Mouse (Mus musculus) gastrocnemius, adult 2 months (tissue): Measurements from ENCODE around the gene Eml4. TPM values are rescaled to one million over a fixed set of nuclear protein-coding genes. Genes with fewer than 3 reads are reported as not detected.

ENCODE experiments used
- DNase-seq: peaks from one replicate; pipeline ENCODE4 v3.0.0; 2022
- H3K27ac ChIP-seq: fragments of 200-600 bp; 2 replicates; pipeline ENCODE4 v1.8.1; 2022; ENCODE audit warnings: mild to moderate bottlenecking
- H3K4me3 ChIP-seq: fragments of 200-600 bp; 2 replicates; pipeline ENCODE4 v1.8.1; 2022; ENCODE audit warnings: mild to moderate bottlenecking, moderate library complexity
- CTCF ChIP-seq: fragments of 200-600 bp; IDR thresholded peaks from 2 replicates; pipeline ENCODE4 v1.8.1; 2022; ENCODE audit warnings: antibody characterized with exemption, mild to moderate bottlenecking, moderate library complexity
- intact Hi-C: fragments of 180-260 bp; cut with DNase I; formaldehyde crosslinking; loops from one replicate; pipeline ENCODE4 v1.15.1; 2025
- total RNA-seq, 2 experiments: library from RNA; stranded (reverse); gene quantifications; 2 replicates each; pipeline ENCODE4 v1.2.3; 2021

Gene Eml4
- total RNA-seq, 2 experiments from 2014 or later, result 1.8 to 2.6 TPM

DNA sequence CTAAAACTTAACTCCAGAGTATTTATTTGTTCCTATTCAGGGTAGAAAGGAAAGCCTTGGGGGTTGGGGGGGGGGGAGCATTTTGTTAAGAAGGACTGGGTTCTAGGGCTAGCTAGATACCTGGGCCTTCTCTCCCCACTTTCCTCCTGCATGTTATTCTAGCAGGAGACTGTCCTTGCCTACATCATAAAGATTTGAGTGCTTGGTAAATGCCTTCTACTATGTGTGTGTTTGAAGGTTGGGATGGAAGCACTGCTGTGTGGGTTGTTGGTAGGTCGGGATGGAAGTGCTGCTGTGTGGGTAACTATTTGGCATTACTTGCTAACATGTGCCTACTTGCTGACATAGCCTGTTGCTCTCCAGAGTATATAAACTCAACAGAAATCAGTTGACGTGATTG lies 98.9 kb downstream of the Eml4 start:
- H3K27ac ChIP-seq, result no peak overlapping the region
- TF ChIP-seq CTCF, result no peak
- no peak overlapping the region for H3K4me3 ChIP-seq
- intact Hi-C loops, result loop anchor here (5.0 kb wide), 1 partner anchor 177 kb away; no protein-coding TSS in a partner anchor
- no peak for DNase-seq

DNA sequence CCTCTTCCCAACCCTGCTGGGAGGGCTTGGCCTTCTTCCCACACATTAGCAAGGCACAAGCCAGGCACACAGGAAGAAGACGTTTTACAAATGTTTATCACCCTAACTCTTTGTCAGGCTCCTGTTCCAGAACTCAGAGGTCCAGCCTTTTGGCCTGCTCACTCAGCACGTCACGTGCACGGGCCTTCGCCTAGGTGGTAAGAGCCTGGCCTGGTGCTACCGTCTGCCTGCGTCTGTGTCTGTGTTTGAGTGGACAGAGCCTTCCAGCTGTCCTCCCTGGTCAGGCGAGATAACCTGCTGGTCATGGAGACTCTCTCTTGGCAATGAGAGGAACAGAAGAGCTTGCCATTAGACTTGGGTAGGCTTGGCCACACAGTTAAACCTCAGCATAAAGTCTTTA lies 100.6 kb downstream of the Eml4 start:
- intact Hi-C loops, result no loop called here
- H3K27ac ChIP-seq, result no peak overlapping the region
- no peak for TF ChIP-seq CTCF
- H3K4me3 ChIP-seq, result no peak overlapping the region
- DNase-seq, result no peak

GRCm38 (mm10) chr17:83451796-83452195 lies 101.1 kb downstream of the Eml4 start:
- no peak overlapping the region for H3K4me3 ChIP-seq
- no peak for DNase-seq
- intact Hi-C loops, result no loop called here
- H3K27ac ChIP-seq, result no peak overlapping the region
- TF ChIP-seq CTCF, result no peak

DNA sequence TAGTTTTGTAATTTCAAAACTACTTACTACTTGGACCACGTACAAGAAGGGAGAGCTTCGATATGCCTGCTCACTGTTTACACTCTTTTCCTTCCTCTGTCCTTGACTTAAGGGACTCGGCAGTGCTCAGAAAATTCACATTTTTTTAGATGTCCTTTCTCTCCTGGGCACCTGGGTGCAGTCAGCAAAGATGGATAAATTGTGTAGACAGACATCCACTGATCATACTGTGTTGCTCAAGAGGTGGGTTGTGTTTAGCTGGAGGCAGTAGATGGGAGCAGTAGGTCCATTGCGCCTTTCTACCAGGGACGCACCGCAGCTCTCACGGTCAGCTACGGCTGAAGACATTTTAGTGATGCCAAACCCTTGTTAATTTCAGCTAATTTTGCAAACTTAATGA lies 101.7 kb downstream of the Eml4 start:
- DNase-seq, result no peak
- intact Hi-C loops, result no loop called here
- no peak for TF ChIP-seq CTCF

DNA sequence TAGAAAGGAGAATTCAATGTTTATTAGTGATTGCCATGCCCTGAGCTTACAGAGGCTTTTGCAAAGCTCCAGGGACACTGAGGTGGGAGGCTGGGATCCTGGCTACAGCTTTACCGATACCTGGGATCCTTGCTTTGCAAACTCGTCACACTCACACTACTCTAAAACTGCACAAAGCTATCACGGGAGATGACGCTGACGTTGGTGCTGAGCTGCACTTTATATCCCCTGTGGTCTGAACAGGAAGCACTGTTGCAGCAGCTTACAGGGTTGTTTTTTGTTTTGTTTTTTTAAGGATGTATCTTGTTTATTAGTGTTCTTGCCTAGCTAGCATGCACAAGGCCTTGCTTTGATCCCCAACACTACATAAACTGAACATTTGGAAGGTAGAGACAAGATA lies 102.9 kb downstream of the Eml4 start:
- DNase-seq, result no peak
- no peak for TF ChIP-seq CTCF
- intact Hi-C loops, result no loop called here
- H3K27ac ChIP-seq, result no peak overlapping the region
- no peak overlapping the region for H3K4me3 ChIP-seq

More for the DNA sequence above, 101.7 kb downstream of the Eml4 start:
- H3K27ac ChIP-seq, result no peak overlapping the region
- H3K4me3 ChIP-seq, result no peak overlapping the region

DNA sequence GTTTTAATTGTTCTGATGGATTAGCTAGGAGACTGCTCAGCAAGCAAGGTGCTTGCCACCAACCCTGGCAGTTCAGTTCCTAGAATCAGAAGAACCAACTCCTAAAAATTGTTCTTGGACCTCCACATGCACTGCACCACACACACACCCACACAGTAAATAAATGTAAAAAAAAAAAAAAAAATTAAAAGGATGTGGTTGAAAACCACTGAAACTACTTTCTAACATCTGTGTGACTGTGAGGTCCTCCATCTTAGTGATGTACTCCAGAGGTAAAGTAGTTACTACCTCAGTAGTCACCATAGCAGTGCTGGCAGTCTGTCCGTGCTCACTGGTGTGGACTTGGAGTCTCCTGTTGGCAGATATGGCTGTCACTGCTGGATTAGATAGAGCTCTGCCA lies 106.5 kb downstream of the Eml4 start:
- TF ChIP-seq CTCF, result no peak
- no peak for DNase-seq
- intact Hi-C loops, result no loop called here
- H3K27ac ChIP-seq, result no peak overlapping the region
- H3K4me3 ChIP-seq, result no peak overlapping the region

DNA sequence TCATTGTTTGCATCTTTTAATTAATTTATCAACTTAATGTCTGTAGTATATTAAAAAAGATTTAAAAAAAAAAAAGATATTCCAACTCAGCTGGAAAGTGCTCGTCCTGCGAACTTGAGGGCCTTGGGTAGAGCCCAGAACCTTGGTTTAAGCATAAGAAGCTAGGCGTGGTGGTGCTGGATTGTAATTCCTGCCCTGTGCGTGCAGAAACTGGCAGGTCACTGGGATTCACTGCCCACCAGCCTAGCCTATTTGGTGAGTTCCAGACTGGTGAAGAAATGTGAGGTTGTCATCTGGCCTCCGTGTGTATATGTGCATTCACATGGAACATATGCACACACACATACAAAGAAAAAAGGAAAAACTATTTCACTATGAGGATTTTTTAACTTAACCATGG lies 115.2 kb downstream of the Eml4 start:
- intact Hi-C loops, result no loop called here
- no peak for TF ChIP-seq CTCF
- no peak for DNase-seq
- Histone ChIP-seq H3K27ac (no peak overlapping the region), H3K4me3 (no peak overlapping the region)

GRCm38 (mm10) chr17:83466697-83467251 lies 116.0 kb downstream of the Eml4 start:
- no peak for TF ChIP-seq CTCF
- no peak overlapping the region for H3K4me3 ChIP-seq
- no peak overlapping the region for H3K27ac ChIP-seq
- intact Hi-C loops, result no loop called here
- DNase-seq, result no peak

GRCm38 (mm10) chr17:83469586-83469985 lies 118.9 kb downstream of the Eml4 start:
- Histone ChIP-seq H3K27ac (no peak overlapping the region), H3K4me3 (no peak overlapping the region)
- intact Hi-C loops, result no loop called here
- no peak for TF ChIP-seq CTCF
- DNase-seq, result no peak

- intact Hi-C loops, result no loop called here
- H3K4me3 ChIP-seq, result no peak overlapping the region
- DNase-seq, result no peak
- H3K27ac ChIP-seq, result no peak overlapping the region
- TF ChIP-seq CTCF, result no peak
Measured at GRCm38 (mm10) chr17:83477089-83477488, 126.4 kb downstream of the Eml4 start.

DNA sequence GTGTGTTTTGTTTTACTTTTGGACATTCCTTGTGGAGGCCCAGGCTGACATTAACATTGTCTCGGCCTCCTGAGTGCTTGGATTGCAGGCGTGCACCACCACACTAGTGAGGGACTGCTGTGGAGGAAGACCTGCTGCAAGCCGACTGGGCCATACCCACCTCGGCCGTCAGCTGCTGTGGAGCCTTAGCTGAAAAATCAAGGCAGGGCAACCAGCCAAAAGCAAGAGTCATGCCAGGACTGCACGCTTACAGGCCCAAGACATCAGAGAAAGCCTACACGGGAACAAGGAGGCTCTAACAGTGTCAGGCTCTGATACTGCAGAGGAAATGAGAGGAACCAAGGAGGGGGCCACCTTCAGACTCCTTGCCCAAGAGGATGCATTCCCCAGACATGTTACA lies 130.8 kb downstream of the Eml4 start:
- no peak for TF ChIP-seq CTCF
- intact Hi-C loops, result no loop called here
- Histone ChIP-seq H3K4me3 (no peak overlapping the region), H3K27ac (no peak overlapping the region)
- DNase-seq, result no peak

DNA sequence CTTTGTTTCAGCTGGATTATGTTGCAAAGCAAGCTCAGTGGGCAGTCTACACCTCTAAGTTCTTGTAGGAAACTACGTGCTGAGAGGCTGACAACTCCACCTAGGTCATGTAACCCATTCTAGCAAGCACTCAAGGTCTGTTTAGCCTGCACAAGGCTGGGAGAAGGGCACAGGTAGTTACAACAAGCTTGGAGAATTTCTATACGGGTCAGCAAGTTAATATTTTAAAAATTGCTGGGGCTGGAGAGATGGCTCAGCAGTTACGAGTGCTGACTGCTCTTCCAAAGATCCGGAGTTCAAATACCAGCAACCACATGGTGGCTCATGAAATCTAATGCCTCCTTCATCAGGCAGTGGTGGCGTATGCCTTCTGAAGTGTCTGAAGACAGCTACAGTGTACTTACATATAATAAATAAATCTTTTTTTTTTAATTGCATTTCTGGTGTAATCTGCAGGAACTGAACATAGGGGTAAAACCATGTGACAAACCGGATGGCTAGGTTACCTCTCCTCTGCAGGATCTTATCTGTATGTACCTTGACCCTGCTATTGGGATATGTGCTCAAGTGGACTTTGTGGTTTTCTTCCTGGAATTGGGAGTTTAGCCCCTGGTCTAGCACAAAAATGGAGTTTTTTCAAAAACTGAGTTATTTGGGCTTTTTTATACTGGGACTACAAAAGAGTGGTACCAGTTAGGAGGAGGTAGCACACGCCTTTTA lies 132.2 kb downstream of the Eml4 start:
- intact Hi-C loops, result no loop called here
- no peak overlapping the region for H3K27ac ChIP-seq
- no peak overlapping the region for H3K4me3 ChIP-seq
- TF ChIP-seq CTCF, result no peak
- no peak for DNase-seq

GRCm38 (mm10) chr17:83483784-83484183 lies 133.1 kb downstream of the Eml4 start:
- intact Hi-C loops, result no loop called here
- H3K4me3 ChIP-seq, result no peak overlapping the region
- no peak for TF ChIP-seq CTCF
- no peak for DNase-seq
- no peak overlapping the region for H3K27ac ChIP-seq

DNA sequence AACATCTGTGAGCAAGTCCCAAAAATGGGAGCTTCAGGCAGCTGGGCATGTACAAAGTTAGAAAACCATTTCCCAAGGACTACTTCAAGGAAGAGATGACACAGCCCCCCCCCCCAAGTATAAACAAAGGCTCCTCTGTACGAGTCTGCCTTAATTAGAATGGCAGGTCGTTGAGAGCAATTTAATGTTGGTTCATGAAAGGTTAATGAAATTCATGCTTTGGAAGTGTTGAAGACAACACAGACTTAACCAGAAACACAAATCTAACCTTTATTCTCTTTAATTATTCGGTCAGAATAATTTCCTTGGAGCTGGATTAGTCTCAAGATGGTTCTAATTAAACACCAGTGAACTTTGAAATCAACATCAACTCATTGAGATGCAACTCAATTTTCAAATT lies 137.0 kb downstream of the Eml4 start:
- no peak overlapping the region for H3K4me3 ChIP-seq
- no peak for TF ChIP-seq CTCF
- intact Hi-C loops, result no loop called here
- no peak for DNase-seq
- H3K27ac ChIP-seq, result no peak overlapping the region
